ENCODE assay signal across 1 mouse cellular context in the genomic region with DNA sequence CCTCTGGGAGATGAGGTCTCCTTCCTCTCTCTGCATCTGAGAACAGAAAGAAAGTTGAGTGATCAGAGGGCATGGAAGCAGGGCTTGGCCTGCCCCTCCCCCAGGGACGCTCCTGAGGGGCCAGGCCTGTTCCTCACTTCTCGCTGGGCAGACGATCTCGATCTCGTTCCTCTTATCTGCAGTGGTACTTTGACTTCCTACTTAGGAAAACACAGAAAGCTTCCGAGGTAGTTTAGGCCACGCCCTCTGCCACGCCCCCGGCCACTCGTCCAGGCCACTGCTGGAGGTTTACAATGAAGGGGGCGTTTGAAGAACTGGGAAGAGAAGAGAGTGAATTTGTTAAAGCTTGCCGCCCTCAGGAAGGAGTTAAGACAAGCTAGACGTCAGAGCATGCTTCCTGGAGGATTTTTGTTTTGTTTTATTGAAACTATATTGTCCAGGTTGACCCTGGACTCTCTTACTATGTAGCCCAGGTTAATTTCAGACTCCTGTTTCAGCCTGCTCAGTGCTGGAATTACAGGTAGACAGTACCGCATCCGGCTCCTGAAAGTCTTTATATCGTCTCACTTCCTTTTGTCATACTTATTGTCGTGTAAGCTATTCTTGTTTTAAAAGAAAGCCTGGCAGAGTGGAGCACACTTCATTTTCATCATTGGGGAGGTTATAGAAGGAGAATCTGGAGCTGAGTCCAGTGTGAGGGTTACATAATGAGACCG.
A peak's percentile ranks its signal among the peaks of the same experiment; 100 is the strongest.
TF ChIP-seq lines count a peak whose summit lies in the region.

No protein-coding gene starts in this region.

TF ChIP-seq in MEL, 35 proteins besides CTCF, POLR2A, EP300 and RAD21 (continued from another document):
- peak; percentile 63; the same call in 1 of the 2 replicates for TF ChIP-seq HCFC1 (IDR thresholded peaks at IDR 0.05; ENCODE audit: low read depth, low read length)
- TF ChIP-seq CHD2 (IDR thresholded peaks at IDR 0.05; ENCODE audit: low read length): peak; percentile 65
- no peak for TF ChIP-seq MAFK (IDR thresholded peaks at IDR 0.05; ENCODE audit: borderline replicate concordance, low read depth, low read length)
- no peak for TF ChIP-seq CHD1 (IDR thresholded peaks at IDR 0.05; ENCODE audit: low read depth, low read length)
- no peak for TF ChIP-seq USF2 (IDR thresholded peaks at IDR 0.05; ENCODE audit: borderline replicate concordance in 1 of 2, insufficient read depth in 1 of 2, low read depth in 1 of 2, low read length in 2 of 2)
- no peak for TF ChIP-seq SMC3 (IDR thresholded peaks at IDR 0.05; ENCODE audit: low read depth, low read length)
- TF ChIP-seq BHLHE40 (IDR thresholded peaks at IDR 0.05; ENCODE audit: borderline replicate concordance, low read depth, low read length): peak; percentile 43; the same call in 1 of the 2 replicates
- TF ChIP-seq ZC3H11A (IDR thresholded peaks at IDR 0.05; ENCODE audit: low read depth, low read length): no peak
- TF ChIP-seq NELFE (IDR thresholded peaks at IDR 0.05; ENCODE audit: low read depth, low read length): peak; percentile 30; the same call in 1 of the 2 replicates
- no peak for TF ChIP-seq POLR2AphosphoS5 (IDR thresholded peaks at IDR 0.05; ENCODE audit: borderline replicate concordance, low read depth, low read length)
- no peak for TF ChIP-seq TAL1 (IDR thresholded peaks at IDR 0.05; ENCODE audit: low read length)
- TF ChIP-seq MAZ (IDR thresholded peaks at IDR 0.05; ENCODE audit: low read depth, low read length): peak; percentile 49; the same call in 1 of the 2 replicates
- no peak; the same call in 1 of the 2 replicates for TF ChIP-seq TBP (IDR thresholded peaks at IDR 0.05; ENCODE audit: low read depth, low read length)
- TF ChIP-seq ZMIZ1 (IDR thresholded peaks at IDR 0.05; ENCODE audit: low read depth, low read length): no peak
- TF ChIP-seq POLR2AphosphoS2 (IDR thresholded peaks at IDR 0.05; ENCODE audit: low read length): no peak
- TF ChIP-seq MYB (IDR thresholded peaks at IDR 0.05; ENCODE audit: low read depth, low read length): no peak
- TF ChIP-seq USF1 (IDR thresholded peaks at IDR 0.05; ENCODE audit: low read depth, low read length): no peak
- no peak for TF ChIP-seq GABPA (IDR thresholded peaks at IDR 0.05; ENCODE audit: low read depth, low read length)
- no peak for TF ChIP-seq JUND (IDR thresholded peaks at IDR 0.05; ENCODE audit: low read depth, low read length)
- no peak for TF ChIP-seq ZNF384 (IDR thresholded peaks at IDR 0.05; ENCODE audit: low read depth, low read length)
- TF ChIP-seq ZKSCAN1 (IDR thresholded peaks at IDR 0.05; ENCODE audit: low read depth, low read length): no peak
- TF ChIP-seq MEF2A (IDR thresholded peaks at IDR 0.05; ENCODE audit: extremely low read depth, insufficient replicate concordance, low read depth, low read length, poor library complexity, severe bottlenecking): no peak
- 0 out of 2 replicates have a peak, but pooled peaks have one; percentile 23 for TF ChIP-seq RCOR1 (IDR thresholded peaks at IDR 0.05; ENCODE audit: low read depth, low read length)
- no peak for TF ChIP-seq NRF1 (IDR thresholded peaks at IDR 0.05; ENCODE audit: insufficient read depth, low read depth, low read length, poor library complexity, severe bottlenecking)
- no peak; the same call in 1 of the 2 replicates for TF ChIP-seq SIN3A (IDR thresholded peaks at IDR 0.05; ENCODE audit: low read length)
- no peak for TF ChIP-seq KAT2A (conservative IDR thresholded peaks at IDR 0.05; ENCODE audit: low read depth, low read length)
- TF ChIP-seq MXI1 (IDR thresholded peaks at IDR 0.05; ENCODE audit: low read depth, low read length): peak; percentile 57
- no peak for TF ChIP-seq UBTF (IDR thresholded peaks at IDR 0.05; ENCODE audit: borderline replicate concordance, insufficient read depth, low read depth, low read length)
- no peak for TF ChIP-seq MAX (IDR thresholded peaks at IDR 0.05; ENCODE audit: low read length)
- no peak for TF ChIP-seq E2F4 (IDR thresholded peaks at IDR 0.05; ENCODE audit: borderline replicate concordance, low read depth, low read length)
- TF ChIP-seq TCF12 (IDR thresholded peaks at IDR 0.05; ENCODE audit: low read depth, low read length): 0 out of 2 replicates have a peak, but pooled peaks have one; percentile 32
- TF ChIP-seq MYC (IDR thresholded peaks at IDR 0.05; ENCODE audit: low read depth, low read length): 0 out of 2 replicates have a peak, but pooled peaks have one; percentile 20
- TF ChIP-seq ETS1 (IDR thresholded peaks at IDR 0.05; ENCODE audit: low read depth, low read length): peak; percentile 64
- TF ChIP-seq GATA1 (IDR thresholded peaks at IDR 0.05; ENCODE audit: low read depth, low read length): peak; percentile 73; the same call in 1 of the 2 replicates
